Mouse (Mus musculus) liver, embryonic 11.5 days (tissue): Measurements from ENCODE around the gene Rbbp5. TPM values are rescaled to one million over a fixed set of nuclear protein-coding genes. Genes with fewer than 3 reads are reported as not detected.

Experiments used
- ATAC-seq: fragments of 200-750 bp; cut with Nextera tagmentation; replicated peaks from 2 replicates; pipeline ENCODE4 v1.8.0; 2017; ENCODE audit warnings: moderate number of reproducible peaks, mild to moderate bottlenecking, moderate TSS enrichment, moderate library complexity; ENCODE audit not compliant: low FRiP score
- DNase-seq: peaks from one replicate; pipeline ENCODE4 v3.0.0-alpha.2; 2017; ENCODE audit warnings: low spot score
- H3K27ac ChIP-seq: fragments of 300-500 bp; sonication (generic); 2 replicates; pipeline ENCODE4 v1.5.1; 2014; ENCODE audit warnings: mild to moderate bottlenecking, low read depth, low read length, control low read depth
- H3K27me3 ChIP-seq: fragments of 300-500 bp; sonication (generic); replicated peaks from 2 replicates; pipeline ENCODE4 v1.6.1; 2014; ENCODE audit warnings: low read length, mixed read lengths; ENCODE audit not compliant: control insufficient read depth, insufficient read depth
- H3K36me3 ChIP-seq: fragments of 300-500 bp; sonication (generic); 2 replicates; pipeline ENCODE4 v1.6.1; 2014; ENCODE audit warnings: mild to moderate bottlenecking, low read length, moderate library complexity, mixed read lengths; ENCODE audit not compliant: control insufficient read depth, insufficient read depth
- H3K4me1 ChIP-seq: fragments of 300-500 bp; sonication (generic); replicated peaks from 2 replicates; pipeline ENCODE4 v1.6.1; 2014; ENCODE audit warnings: low read length, mixed read lengths; ENCODE audit not compliant: control insufficient read depth, insufficient read depth
- H3K4me2 ChIP-seq: fragments of 300-500 bp; sonication (generic); 2 replicates; pipeline ENCODE4 v1.6.1; 2014; ENCODE audit warnings: mild to moderate bottlenecking, control low read depth, moderate library complexity
- H3K4me3 ChIP-seq: fragments of 300-500 bp; sonication (generic); 2 replicates; pipeline ENCODE4 v1.5.1; 2014; ENCODE audit warnings: low read depth, low read length, control low read depth
- H3K9ac ChIP-seq: fragments of 300-500 bp; sonication (generic); 2 replicates; pipeline ENCODE4 v1.6.1; 2014; ENCODE audit warnings: low read depth, low read length, control low read depth
- H3K9me3 ChIP-seq: fragments of 300-500 bp; sonication (generic); 2 replicates; pipeline ENCODE4 v1.6.1; 2016; ENCODE audit warnings: low read length, inconsistent platforms, mixed read lengths; ENCODE audit not compliant: control insufficient read depth
- WGBS: fragments of 180-500 bp; shearing (Covaris S2); extraction: QIAGEN DNeasy Blood & Tissue Kit; methylation state at CpG from one replicate; pipeline ENCODE4 v1.1.7; 2014; 5-methylcytosine and 5-hydroxymethylcytosine counted together
- polyA plus RNA-seq: library from polyadenylated mRNA; unstranded; fragments of >200 nt; fragmentation: Nextera tagmentation; extraction: Ambion mirVana; gene quantifications from 2 replicates; pipeline ENCODE4 v1.2.1, GENCODE M21; 2014

Gene Rbbp5
- polyA plus RNA-seq, 1 experiment from 2014 or later, result 46.6 TPM

GRCm38 (mm10) chr1:132506656-132507055 lies 29.5 kb downstream of the Rbbp5 start:
- no peak overlapping the region for H3K4me2 ChIP-seq
- 92% methylated on average over 7 of the region's 7 CpGs for WGBS
- H3K9ac ChIP-seq, result no peak overlapping the region
- H3K36me3 ChIP-seq, result peaks cover 22% of the 10 kb centered on the region
- H3K9me3 ChIP-seq, result no peaks in the 10 kb centered on the region
- ATAC-seq (no peak), DNase-seq (no peak)
- no peaks in the 10 kb centered on the region for H3K27me3 ChIP-seq
- H3K27ac ChIP-seq, result no peak overlapping the region
- no peak overlapping the region for H3K4me3 ChIP-seq
- H3K4me1 ChIP-seq, result no peaks in the 10 kb centered on the region

GRCm38 (mm10) chr1:132509771-132510170 lies 32.6 kb downstream of the Rbbp5 start:
- Histone ChIP-seq H3K9ac (no peak overlapping the region), H3K9me3 (no peaks in the 10 kb centered on the region), H3K4me3 (no peak overlapping the region), H3K4me1 (no peaks in the 10 kb centered on the region), H3K36me3 (peaks cover 14% of the 10 kb centered on the region), H3K27ac (no peak overlapping the region), H3K4me2 (no peak overlapping the region), H3K27me3 (no peaks in the 10 kb centered on the region)
- 84% methylated on average over 5 of the region's 5 CpGs for WGBS
- ATAC-seq (no peak), DNase-seq (no peak)

- H3K4me1 ChIP-seq, result no peaks in the 10 kb centered on the region
- H3K9ac ChIP-seq, result no peak overlapping the region
- H3K27me3 ChIP-seq, result no peaks in the 10 kb centered on the region
- peaks cover 10% of the 10 kb centered on the region for H3K36me3 ChIP-seq
- WGBS, result 44% methylated on average over 8 of the region's 8 CpGs
- H3K4me2 ChIP-seq, result no peak overlapping the region
- no peak overlapping the region for H3K4me3 ChIP-seq
- H3K9me3 ChIP-seq, result no peaks in the 10 kb centered on the region
- H3K27ac ChIP-seq, result no peak overlapping the region
- no peak for DNase-seq
- ATAC-seq, result no peak
Measured at GRCm38 (mm10) chr1:132511521-132511920, 34.4 kb downstream of the Rbbp5 start.

- DNase-seq, result no peak
- Histone ChIP-seq H3K4me2 (no peak overlapping the region), H3K27ac (no peak overlapping the region), H3K4me1 (no peaks in the 10 kb centered on the region), H3K36me3 (peaks cover 5% of the 10 kb centered on the region; the same call in 1 of the 2 replicates), H3K4me3 (no peak overlapping the region), H3K27me3 (no peaks in the 10 kb centered on the region), H3K9me3 (no peaks in the 10 kb centered on the region), H3K9ac (no peak overlapping the region)
- 72% methylated on average over 8 of the region's 8 CpGs for WGBS
- no peak for ATAC-seq
Measured at GRCm38 (mm10) chr1:132512106-132512505, 34.9 kb downstream of the Rbbp5 start.

- 86% methylated on average over 12 of the region's 12 CpGs for WGBS
- Histone ChIP-seq H3K9ac (no peak overlapping the region), H3K4me2 (no peak overlapping the region), H3K4me1 (no peaks in the 10 kb centered on the region), H3K4me3 (no peak overlapping the region), H3K27ac (no peak overlapping the region), H3K9me3 (no peaks in the 10 kb centered on the region), H3K27me3 (no peaks in the 10 kb centered on the region), H3K36me3 (no peaks in the 10 kb centered on the region)
- no peak for DNase-seq
- ATAC-seq, result no peak
Measured at GRCm38 (mm10) chr1:132515339-132515738, 38.2 kb downstream of the Rbbp5 start.

- H3K9me3 ChIP-seq, result no peaks in the 10 kb centered on the region
- H3K27me3 ChIP-seq, result no peaks in the 10 kb centered on the region
- ATAC-seq, result no peak
- H3K4me2 ChIP-seq, result no peak overlapping the region
- 85% methylated on average over 11 of the region's 11 CpGs for WGBS
- H3K9ac ChIP-seq, result no peak overlapping the region
- no peaks in the 10 kb centered on the region for H3K4me1 ChIP-seq
- no peak overlapping the region for H3K4me3 ChIP-seq
- no peak overlapping the region for H3K27ac ChIP-seq
- no peak for DNase-seq
- H3K36me3 ChIP-seq, result no peaks in the 10 kb centered on the region
Measured at GRCm38 (mm10) chr1:132516776-132517175, 39.6 kb downstream of the Rbbp5 start.

- DNase-seq, result no peak
- H3K4me2 ChIP-seq, result no peak overlapping the region
- 79% methylated on average over 18 of the region's 18 CpGs for WGBS
- no peaks in the 10 kb centered on the region for H3K4me1 ChIP-seq
- ATAC-seq, result no peak
- H3K27me3 ChIP-seq, result no peaks in the 10 kb centered on the region
- no peak overlapping the region for H3K27ac ChIP-seq
- no peaks in the 10 kb centered on the region for H3K9me3 ChIP-seq
- H3K9ac ChIP-seq, result no peak overlapping the region
- H3K4me3 ChIP-seq, result no peak overlapping the region
- H3K36me3 ChIP-seq, result no peaks in the 10 kb centered on the region
Measured at GRCm38 (mm10) chr1:132518621-132519020, 41.5 kb downstream of the Rbbp5 start.

- Histone ChIP-seq H3K36me3 (no peaks in the 10 kb centered on the region), H3K27ac (no peak overlapping the region), H3K4me1 (no peaks in the 10 kb centered on the region), H3K4me3 (no peak overlapping the region), H3K27me3 (no peaks in the 10 kb centered on the region), H3K9me3 (no peaks in the 10 kb centered on the region), H3K9ac (no peak overlapping the region), H3K4me2 (no peak overlapping the region)
- DNase-seq, result no peak
- 85% methylated on average over 11 of the region's 11 CpGs for WGBS
- no peak for ATAC-seq
Measured at GRCm38 (mm10) chr1:132519734-132520133, 42.6 kb downstream of the Rbbp5 start.

GRCm38 (mm10) chr1:132520764-132521163 lies 43.6 kb downstream of the Rbbp5 start:
- H3K27ac ChIP-seq, result no peak overlapping the region
- H3K9me3 ChIP-seq, result no peaks in the 10 kb centered on the region
- H3K36me3 ChIP-seq, result no peaks in the 10 kb centered on the region
- no peaks in the 10 kb centered on the region for H3K27me3 ChIP-seq
- ATAC-seq, result peak; percentile 80
- H3K4me2 ChIP-seq, result no peak overlapping the region; the same call in 1 of the 2 replicates
- H3K4me1 ChIP-seq, result no peaks in the 10 kb centered on the region
- WGBS, result 32% methylated on average over 3 of the region's 6 CpGs
- H3K4me3 ChIP-seq, result no peak overlapping the region
- DNase-seq, result no peak
- no peak overlapping the region for H3K9ac ChIP-seq
